Comparison of ENCODE assay signal across 8 mouse cellular contexts in genomic region chr1:156473961-156474503, GRCm38 (mm10). TPM values are rescaled to one million over a fixed set of nuclear protein-coding genes. Genes with fewer than 3 reads are reported as not detected.
A peak's percentile ranks its signal among the peaks of the same experiment; 100 is the strongest.
DNase-seq lines count a peak whose midpoint lies in the region; ATAC-seq lines count a peak whose summit lies in the region.

Gene Soat1, minus strand, starts transcription at chr1:156474331.

- H3K4me3 ChIP-seq in hindbrain, embryonic 11.5 days (ENCODE audit: low read depth, low read length): peak within 1 kb of the TSS; percentile 73

- H3K4me1 ChIP-seq in hindbrain, embryonic 11.5 days (replicated peaks; ENCODE audit: control insufficient read depth, insufficient read depth, low read length): no peaks in the 10 kb centered on the region

- under 1% methylated on average over 30 of the region's 46 CpGs for WGBS in hindbrain, embryonic 11.5 days

- peak within 1 kb of the TSS; percentile 19; the same call in 1 of the 2 replicates for H3K27ac ChIP-seq in hindbrain, embryonic 11.5 days (ENCODE audit: low read depth, low read length)

- DNase-seq in MEL-GATA-1-ER (ENCODE audit: extremely low read depth, low read depth): peak; percentile 94
- peak; percentile 82 for DNase-seq in cerebellum, adult 9-10 months
- peak; percentile 72 to 87 for DNase-seq in frontal cortex, adult 2 months (ENCODE audit: extremely low spot score in 1 of 2, low spot score in 1 of 2)
- DNase-seq in hindbrain, embryonic 11.5 days (ENCODE audit: low spot score): peak; percentile 92
- peak; percentile 82 to 87 for DNase-seq in layer of hippocampus, postnatal 10 days (ENCODE audit: low spot score in 2 of 2)
- DNase-seq in lung, postnatal 10 days: peak; percentile 94
- peak; percentile 94 for DNase-seq in ovary, postnatal 36 days (ENCODE audit: low spot score)
- DNase-seq in thymus, postnatal 25 days: peak; percentile 94

- peak within 1 kb of the TSS; percentile 51 for H3K4me2 ChIP-seq in hindbrain, embryonic 11.5 days (replicated peaks; ENCODE audit: low read depth, low read length)

- H3K27me3 ChIP-seq in hindbrain, embryonic 11.5 days (ENCODE audit: control insufficient read depth, insufficient read depth, low read length): no peaks in the 10 kb centered on the region

- peak within 1 kb of the TSS; percentile 78 for H3K9ac ChIP-seq in hindbrain, embryonic 11.5 days (ENCODE audit: low read depth, low read length)

- no peaks in the 10 kb centered on the region for H3K36me3 ChIP-seq in hindbrain, embryonic 11.5 days (ENCODE audit: control insufficient read depth, insufficient read depth, low read length)

- H3K9me3 ChIP-seq in hindbrain, embryonic 11.5 days (ENCODE audit: control insufficient read depth, low read length): no peaks in the 10 kb centered on the region; the same call in 1 of the 2 replicates

- ATAC-seq in hindbrain, embryonic 11.5 days (ENCODE audit: low FRiP score): peak; percentile 98

RNA-seq across cellular contexts. Expression of gene Soat1, which starts in this region (rescaled TPM):
- polyA plus RNA-seq in frontal cortex, adult 2 months (2012; rRNA removed): 20.3 and 23.5 TPM in 2 replicates
- 18.2 and 25.7 TPM in 2 replicates for polyA plus RNA-seq in hindbrain, embryonic 11.5 days (2014; fragmentation: Nextera tagmentation; extraction: Ambion mirVana)
- total RNA-seq in layer of hippocampus, postnatal 10 days (2021): 10 to 100 TPM; 44.3 to 48.3 TPM

Comparison
In these comparisons a context has a peak if more than half of its experiments do, and no peak if none do; other contexts are left out.
1. Peak in every context shown above with its lines: DNase-seq, ATAC-seq, H3K4me3 ChIP-seq and H3K27ac ChIP-seq.